Mouse (Mus musculus) limb, embryonic 14.5 days (tissue): ENCODE measurements at regions not wholly inside any gene's neighbourhood (a gene's known extent, or its start where the extent isn't known, plus 50 kb on each side); places are given as distances from the start of the nearest gene placed in this dataset.

Source experiments
- ATAC-seq: fragments of 200-750 bp; cut with Nextera tagmentation; 2 replicates; pipeline ENCODE4 v1.8.0; 2017; ENCODE audit warnings: low read depth, moderate number of reproducible peaks, moderate TSS enrichment; ENCODE audit not compliant: low FRiP score
- DNase-seq: peaks from one replicate; pipeline ENCODE4 v3.0.0-alpha.2; 2015; ENCODE audit warnings: low spot score
- H3K27ac ChIP-seq: fragments of 300-500 bp; sonication (generic); replicated peaks from 2 replicates; pipeline ENCODE4 v1.5.1; 2014; ENCODE audit warnings: low read depth, mild to moderate bottlenecking, low read length, moderate library complexity, mixed read lengths
- H3K27me3 ChIP-seq: fragments of 300-500 bp; sonication (generic); 2 replicates; pipeline ENCODE4 v1.6.1; 2014; ENCODE audit warnings: low read length, mixed read lengths; ENCODE audit not compliant: control insufficient read depth, insufficient read depth
- H3K36me3 ChIP-seq: fragments of 300-500 bp; sonication (generic); 2 replicates; pipeline ENCODE4 v1.6.1; 2014; ENCODE audit warnings: mild to moderate bottlenecking, low read length, moderate library complexity, mixed read lengths; ENCODE audit not compliant: control insufficient read depth, insufficient read depth
- H3K4me1 ChIP-seq: fragments of 300-500 bp; sonication (generic); 2 replicates; pipeline ENCODE4 v1.6.1; 2014; ENCODE audit warnings: antibody characterized with exemption, low read length, mixed read lengths; ENCODE audit not compliant: control insufficient read depth, insufficient read depth
- H3K4me2 ChIP-seq: fragments of 300-500 bp; sonication (generic); replicated peaks from 2 replicates; pipeline ENCODE4 v1.6.1; 2014; ENCODE audit warnings: low read depth, mild to moderate bottlenecking, low read length, moderate library complexity; ENCODE audit not compliant: severe bottlenecking
- H3K4me3 ChIP-seq: fragments of 300-500 bp; sonication (generic); replicated peaks from 2 replicates; pipeline ENCODE4 v1.5.1; 2014; ENCODE audit warnings: low read length
- H3K9ac ChIP-seq: fragments of 300-500 bp; sonication (generic); 2 replicates; pipeline ENCODE4 v1.6.1; 2014; ENCODE audit warnings: mild to moderate bottlenecking, low read depth, low read length, moderate library complexity; ENCODE audit not compliant: severe bottlenecking
- H3K9me3 ChIP-seq: fragments of 300-500 bp; sonication (generic); 2 replicates; pipeline ENCODE4 v1.6.1; 2016; ENCODE audit warnings: low read length; ENCODE audit not compliant: control insufficient read depth
- POLR2A ChIP-seq: fragments of 200-500 bp; IDR thresholded peaks from 2 replicates; pipeline ENCODE4 v1.8.0; 2012; ENCODE audit warnings: inconsistent platforms, mild to moderate bottlenecking, moderate library complexity, borderline replicate concordance; ENCODE audit not compliant: insufficient read depth, insufficient read length; ENCODE audit errors: extremely low read depth
- WGBS: fragments of 180-500 bp; shearing (Covaris S2); extraction: QIAGEN DNeasy Blood & Tissue Kit; methylation state at CpG from one replicate; pipeline ENCODE4 v1.1.7; 2014; 5-methylcytosine and 5-hydroxymethylcytosine counted together

DNA sequence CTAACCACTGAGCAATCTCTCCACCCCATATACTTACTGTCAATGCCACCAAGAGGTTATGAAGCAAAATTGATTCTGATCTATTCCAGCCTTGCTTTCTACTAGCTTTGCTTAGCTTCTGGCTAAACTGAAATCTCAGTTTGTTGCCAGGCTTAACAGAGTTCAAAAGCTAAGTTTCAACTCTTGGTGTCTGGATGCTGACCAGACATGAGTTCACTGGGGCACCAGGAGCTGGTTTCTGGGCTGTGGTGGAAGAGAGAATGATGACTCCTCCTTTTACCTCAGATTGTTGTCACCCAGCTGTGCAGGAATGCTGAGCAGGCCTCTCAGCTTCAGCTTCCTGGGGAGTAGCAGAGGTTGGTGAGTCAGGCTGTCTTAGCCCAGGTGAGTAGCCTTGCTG, 464.1 kb upstream of the Nrp1 start:
- DNase-seq (no peak), ATAC-seq (no peak)
- Histone ChIP-seq H3K27ac (no peak overlapping the region), H3K36me3 (no peaks in the 10 kb centered on the region), H3K27me3 (no peaks in the 10 kb centered on the region), H3K4me3 (no peak overlapping the region), H3K9ac (no peak overlapping the region), H3K4me1 (no peaks in the 10 kb centered on the region), H3K9me3 (no peaks in the 10 kb centered on the region), H3K4me2 (no peak overlapping the region)
- no peak for TF ChIP-seq POLR2A

DNA sequence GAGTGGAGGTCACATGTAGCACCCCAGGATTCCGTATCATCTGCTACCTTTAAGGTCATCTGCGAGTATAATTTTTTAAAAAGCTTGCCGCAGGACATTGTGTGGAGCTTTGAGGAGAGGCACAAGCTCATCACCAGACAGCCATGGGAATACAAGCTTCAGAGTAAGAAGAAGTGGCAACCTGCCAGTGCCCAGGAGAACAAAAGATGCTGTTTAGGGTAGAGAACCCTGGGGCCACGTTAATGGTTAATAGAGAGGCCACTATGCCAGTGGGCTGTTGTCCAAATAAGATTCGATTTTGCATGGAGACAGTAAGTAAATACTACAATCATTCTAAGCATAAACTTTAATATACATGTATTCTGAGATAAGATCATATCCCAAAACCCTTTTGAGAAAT, 450.0 kb upstream of the Nrp1 start:
- no peak overlapping the region for H3K4me2 ChIP-seq
- WGBS, result 93% methylated on average over 5 of the region's 5 CpGs
- no peaks in the 10 kb centered on the region for H3K4me1 ChIP-seq
- H3K27me3 ChIP-seq, result no peaks in the 10 kb centered on the region
- no peak for ATAC-seq
- DNase-seq, result no peak
- H3K9me3 ChIP-seq, result no peaks in the 10 kb centered on the region
- H3K9ac ChIP-seq, result no peak overlapping the region
- H3K36me3 ChIP-seq, result no peaks in the 10 kb centered on the region
- H3K27ac ChIP-seq, result no peak overlapping the region
- no peak for TF ChIP-seq POLR2A
- H3K4me3 ChIP-seq, result no peak overlapping the region

- Histone ChIP-seq H3K27ac (no peak overlapping the region), H3K4me2 (no peak overlapping the region), H3K36me3 (no peaks in the 10 kb centered on the region), H3K27me3 (no peaks in the 10 kb centered on the region), H3K9me3 (no peaks in the 10 kb centered on the region), H3K9ac (no peak overlapping the region), H3K4me3 (no peak overlapping the region), H3K4me1 (no peaks in the 10 kb centered on the region)
- TF ChIP-seq POLR2A, result no peak
- WGBS, result 82% methylated on average over 2 of the region's 2 CpGs
- ATAC-seq (no peak), DNase-seq (no peak)
Measured at GRCm38 (mm10) chr8:127909580-127909979, 448.8 kb upstream of the Nrp1 start.

DNA sequence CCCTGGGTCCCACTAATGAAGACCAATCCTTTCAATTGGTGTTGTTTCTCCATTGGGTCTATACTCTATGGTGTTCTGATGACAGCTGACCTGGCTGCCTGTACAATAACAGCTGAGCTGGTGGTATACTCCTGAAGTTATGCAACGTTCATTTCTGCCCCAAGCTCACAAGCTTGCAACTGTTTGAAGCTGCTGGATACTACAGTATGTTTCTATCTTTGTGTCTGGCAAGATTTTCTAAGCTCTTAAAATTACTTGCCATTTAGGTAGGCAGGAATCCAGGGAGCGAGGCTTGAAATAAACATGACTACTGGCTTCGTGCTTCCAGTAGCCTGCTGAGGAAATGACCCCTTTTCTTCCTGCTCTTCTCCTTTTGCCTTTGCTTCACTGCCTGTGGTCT, 444.3 kb upstream of the Nrp1 start:
- no peak overlapping the region for H3K4me2 ChIP-seq
- no peak overlapping the region for H3K27ac ChIP-seq
- WGBS, result 63% methylated on average over 3 of the region's 3 CpGs
- no peaks in the 10 kb centered on the region for H3K36me3 ChIP-seq
- ATAC-seq (no peak), DNase-seq (no peak)
- no peaks in the 10 kb centered on the region for H3K4me1 ChIP-seq
- H3K4me3 ChIP-seq, result no peak overlapping the region
- H3K9me3 ChIP-seq, result no peaks in the 10 kb centered on the region
- no peak overlapping the region for H3K9ac ChIP-seq
- no peak for TF ChIP-seq POLR2A
- H3K27me3 ChIP-seq, result no peaks in the 10 kb centered on the region

DNA sequence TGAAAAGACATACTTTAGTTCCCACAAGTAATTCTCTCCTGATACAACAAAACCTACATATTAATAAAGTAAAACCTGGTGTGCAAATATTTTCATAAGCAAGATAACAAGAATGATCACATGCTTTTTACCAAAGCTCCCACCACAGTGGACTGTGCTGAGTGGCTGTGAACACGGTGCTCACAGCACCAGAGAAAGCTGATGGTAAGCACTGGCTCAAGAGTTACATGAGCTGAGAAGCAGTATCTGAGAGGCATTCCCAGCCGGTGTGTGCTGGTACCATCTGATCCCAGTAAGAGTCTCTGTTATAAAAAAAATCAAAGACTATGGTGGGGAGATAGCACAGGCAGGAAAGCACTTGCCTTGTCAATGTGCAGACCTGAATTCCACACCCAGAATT, 443.5 kb upstream of the Nrp1 start:
- no peaks in the 10 kb centered on the region for H3K4me1 ChIP-seq
- TF ChIP-seq POLR2A, result no peak
- no peak overlapping the region for H3K4me3 ChIP-seq
- no peaks in the 10 kb centered on the region for H3K36me3 ChIP-seq
- no peaks in the 10 kb centered on the region for H3K27me3 ChIP-seq
- H3K9ac ChIP-seq, result no peak overlapping the region
- DNase-seq, result no peak
- no peak overlapping the region for H3K4me2 ChIP-seq
- WGBS, result 65% methylated on average over 2 of the region's 2 CpGs
- ATAC-seq, result no peak
- H3K9me3 ChIP-seq, result no peaks in the 10 kb centered on the region
- H3K27ac ChIP-seq, result no peak overlapping the region

- H3K9ac ChIP-seq, result no peak overlapping the region
- no peak overlapping the region for H3K4me2 ChIP-seq
- H3K27ac ChIP-seq, result no peak overlapping the region
- ATAC-seq, result peak; percentile 68
- H3K36me3 ChIP-seq, result no peaks in the 10 kb centered on the region
- no peaks in the 10 kb centered on the region for H3K4me1 ChIP-seq
- WGBS, result 25% methylated on average over 2 of the region's 2 CpGs
- H3K27me3 ChIP-seq, result no peaks in the 10 kb centered on the region
- H3K9me3 ChIP-seq, result no peaks in the 10 kb centered on the region
- H3K4me3 ChIP-seq, result no peak overlapping the region
- TF ChIP-seq POLR2A, result no peak
- DNase-seq, result peak; percentile 34
Measured at GRCm38 (mm10) chr8:127915591-127916028, 442.8 kb upstream of the Nrp1 start.
